Mouse (Mus musculus) lung, embryonic 14.5 days (tissue): ENCODE measurements around the gene Parp1. TPM values are rescaled to one million over a fixed set of nuclear protein-coding genes. Genes with fewer than 3 reads are reported as not detected.

Experiments
- ATAC-seq: fragments of 200-750 bp; cut with Nextera tagmentation; 2 replicates; pipeline ENCODE4 v1.8.0; 2017; ENCODE audit warnings: mild to moderate bottlenecking, moderate TSS enrichment, moderate library complexity; ENCODE audit not compliant: insufficient read depth
- DNase-seq: peaks from one replicate; pipeline ENCODE4 v3.0.0-alpha.2; 2015
- H3K27ac ChIP-seq: fragments of 300-500 bp; sonication (generic); 2 replicates; pipeline ENCODE4 v1.5.1; 2014; ENCODE audit warnings: low read depth, mild to moderate bottlenecking, moderate library complexity
- H3K27me3 ChIP-seq: fragments of 300-500 bp; sonication (generic); 2 replicates; pipeline ENCODE4 v1.6.1; 2014; ENCODE audit warnings: low read length, control low read depth; ENCODE audit not compliant: insufficient read depth
- H3K36me3 ChIP-seq: fragments of 300-500 bp; sonication (generic); 2 replicates; pipeline ENCODE4 v1.6.1; 2014; ENCODE audit warnings: control low read depth; ENCODE audit not compliant: insufficient read depth
- H3K4me1 ChIP-seq: fragments of 300-500 bp; sonication (generic); 2 replicates; pipeline ENCODE4 v1.6.1; 2014; ENCODE audit warnings: antibody characterized with exemption, control low read depth; ENCODE audit not compliant: insufficient read depth
- H3K4me2 ChIP-seq: fragments of 300-500 bp; sonication (generic); 2 replicates; pipeline ENCODE4 v1.6.1; 2014; ENCODE audit warnings: mild to moderate bottlenecking
- H3K4me3 ChIP-seq: fragments of 300-500 bp; sonication (generic); 2 replicates; pipeline ENCODE4 v1.5.1; 2014; ENCODE audit warnings: low read depth, low read length
- H3K9ac ChIP-seq: fragments of 300-500 bp; sonication (generic); 2 replicates; pipeline ENCODE4 v1.6.1; 2014
- H3K9me3 ChIP-seq: fragments of 300-500 bp; sonication (generic); 2 replicates; pipeline ENCODE4 v1.6.1; 2016; ENCODE audit warnings: low read depth, low read length, control low read depth
- CTCF ChIP-seq: IDR thresholded peaks from 2 replicates; pipeline ENCODE4 v1.5.1; 2016; ENCODE audit warnings: antibody characterized with exemption, low read depth
- WGBS: fragments of 180-500 bp; shearing (Covaris S2); extraction: QIAGEN DNeasy Blood & Tissue Kit; methylation state at CpG from one replicate; pipeline ENCODE4 v1.1.7; 2014; 5-methylcytosine and 5-hydroxymethylcytosine counted together
- microRNA-seq: library from miRNA; unstranded; fragments of <30 nt; microRNA quantifications from one replicate; pipeline ENCODE4, GENCODE M21; 2016; ENCODE audit warnings: borderline number of aligned reads
- polyA plus RNA-seq: library from polyadenylated mRNA; unstranded; fragments of >200 nt; fragmentation: Nextera tagmentation; extraction: Ambion mirVana; gene quantifications from 2 replicates; pipeline ENCODE4 v1.2.1, GENCODE M21; 2014

Gene Parp1
- polyA plus RNA-seq, 1 experiment from 2014 or later, result 147 TPM

GRCm38 (mm10) chr1:180642228-180642564 lies 73.5 kb downstream of the Parp1 start:
- 71% methylated on average over 8 of the region's 8 CpGs for WGBS
- ATAC-seq (no peak), DNase-seq (no peak)
- Histone ChIP-seq H3K4me1 (peaks cover 14% of the 10 kb centered on the region), H3K9ac (peak overlapping the region; percentile 99), H3K9me3 (no peaks in the 10 kb centered on the region), H3K27me3 (no peaks in the 10 kb centered on the region), H3K4me2 (peak overlapping the region; percentile 83), H3K27ac (no peak overlapping the region), H3K36me3 (no peaks in the 10 kb centered on the region; the same call in 1 of the 2 replicates), H3K4me3 (peak overlapping the region; percentile 95)
- TF ChIP-seq CTCF, result no peak

Small RNA genes within 50 kb of the gene (microRNA-seq; reads per million reads assigned to microRNA genes)
- not detected for gene Mir6904

Other genes with a start within 250 kb of the Parp1 start
- gene Itpkb, start 238.4 kb upstream of the Parp1 start, polyA plus RNA-seq, result 8.1 and 9.0 TPM in 2 replicates
- not detected in 2 replicates for gene Stum, start 85.4 kb upstream of the Parp1 start, polyA plus RNA-seq
- 23.6 and 24.3 TPM in 2 replicates for gene Lin9, start 72.2 kb downstream of the Parp1 start, polyA plus RNA-seq
- gene Mixl1, start 128.1 kb downstream of the Parp1 start, polyA plus RNA-seq, result 0.33 and 0.45 TPM in 2 replicates
- gene Acbd3, start 157.1 kb downstream of the Parp1 start, polyA plus RNA-seq, result 26.3 and 27.0 TPM in 2 replicates
- gene H3f3a, start 245.0 kb downstream of the Parp1 start, polyA plus RNA-seq, result 2,358 and 2,465 TPM in 2 replicates